ENCODE assay signal across 19 mouse cellular contexts in the genomic region with DNA sequence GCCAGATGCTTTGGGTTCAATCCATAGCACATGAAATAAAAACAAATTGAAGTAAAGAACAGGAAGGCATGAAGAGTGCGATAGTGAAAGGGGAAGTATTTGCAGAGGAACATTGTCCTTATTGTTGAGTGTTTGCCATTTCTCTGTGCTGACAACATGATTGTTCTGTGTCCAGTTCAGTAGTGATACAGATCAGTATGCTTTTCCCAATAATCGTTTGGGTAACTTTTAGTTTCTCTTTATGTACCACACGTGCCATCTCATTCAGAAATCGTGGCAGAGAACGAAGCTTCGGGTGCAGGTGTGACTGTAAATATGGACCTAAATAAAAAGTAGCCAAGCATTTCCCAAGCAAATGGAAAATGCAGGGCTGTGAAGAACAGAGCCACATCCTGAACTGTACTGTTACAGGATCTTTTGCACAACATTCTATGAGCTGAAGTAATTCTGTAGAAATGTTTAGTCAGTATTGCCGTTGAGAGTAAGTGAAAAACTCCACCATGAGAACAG. TPM values are rescaled to one million over a fixed set of nuclear protein-coding genes. Genes with fewer than 3 reads are reported as not detected.
DNase-seq lines count a peak whose midpoint lies in the region; ATAC-seq and TF ChIP-seq lines count a peak whose summit lies in the region.
"Had no signal": no experiment of that assay in that cellular context is flagged by ENCODE, and none has a peak within 500 bp of the region (broad histone marks: within the 10 kb centered on the region; RNA-seq: fewer than 3 reads in every experiment).

No protein-coding gene starts in this region.

- H3K4me3 ChIP-seq in liver, embryonic 14.5 days (ENCODE audit: insufficient read depth in 1 of 2, low read depth in 2 of 2, low read length in 2 of 2): no peak overlapping the region
- no peak overlapping the region for H3K4me3 ChIP-seq in liver, embryonic 12.5 days
- no peak overlapping the region; the same call in 1 of the 2 replicates for H3K4me3 ChIP-seq in liver, embryonic 16.5 days (ENCODE audit: low read depth, low read length)
- no peak overlapping the region for H3K4me3 ChIP-seq in myocyte
- H3K4me3 ChIP-seq: heart, embryonic 13.5 days; layer of hippocampus, adult 2 months had no signal

- no peak overlapping the region for H3K9ac ChIP-seq in liver, embryonic 14.5 days (replicated peaks)
- no peak overlapping the region for H3K9ac ChIP-seq in liver, embryonic 12.5 days
- no peak overlapping the region for H3K9ac ChIP-seq in liver, embryonic 16.5 days (ENCODE audit: low read depth, low read length)
- H3K9ac ChIP-seq: heart, embryonic 13.5 days; lung, embryonic 14.5 days had no signal

- no peaks in the 10 kb centered on the region for H3K27me3 ChIP-seq in liver, embryonic 14.5 days (ENCODE audit: control insufficient read depth, insufficient read depth, low read length)
- no peaks in the 10 kb centered on the region for H3K27me3 ChIP-seq in liver, embryonic 12.5 days (replicated peaks)
- no peaks in the 10 kb centered on the region for H3K27me3 ChIP-seq in liver, embryonic 16.5 days (ENCODE audit: control insufficient read depth, insufficient read depth, low read depth, low read length)
- H3K27me3 ChIP-seq in myocyte (ENCODE audit: control insufficient read depth, insufficient read depth, insufficient read length): no peaks in the 10 kb centered on the region
- H3K27me3 ChIP-seq: heart, embryonic 13.5 days had no signal

- DNase-seq in liver, embryonic 14.5 days (ENCODE audit: low read depth in 3 of 3, low spot score in 3 of 3): no peak
- peak; percentile 85 for DNase-seq in MEL-GATA-1-ER (ENCODE audit: extremely low read depth, low read depth)
- no peak for DNase-seq in adrenal gland, postnatal 14 days
- no peak for DNase-seq in cerebellum, postnatal 14 days
- DNase-seq: B cell, adult 2 months; cerebellum, postnatal 10 days; heart, postnatal 36 days; kidney, adult 11 months; kidney, postnatal 10 days; lung, embryonic 14.5 days; midbrain, embryonic 14.5 days had no signal

- peak overlapping the region; percentile 34 for H3K4me2 ChIP-seq in liver, embryonic 14.5 days (ENCODE audit: low read depth)
- no peak overlapping the region for H3K4me2 ChIP-seq in liver, embryonic 12.5 days
- peak overlapping the region; percentile 26 for H3K4me2 ChIP-seq in liver, embryonic 16.5 days (ENCODE audit: low read depth, low read length)
- peak overlapping the region; percentile 43 for H3K4me2 ChIP-seq in myocyte (ENCODE audit: low read depth)
- H3K4me2 ChIP-seq: heart, embryonic 13.5 days; lung, embryonic 14.5 days had no signal

- WGBS in liver, embryonic 14.5 days (ENCODE audit: insufficient replicate concordance): 16% methylated on average over 7 of the region's 7 CpGs
- 40% methylated on average over 7 of the region's 7 CpGs for WGBS in liver, embryonic 12.5 days (ENCODE audit: insufficient replicate concordance)
- WGBS in liver, embryonic 16.5 days (ENCODE audit: insufficient replicate concordance): 16% methylated on average over 7 of the region's 7 CpGs

- no peaks in the 10 kb centered on the region for H3K4me1 ChIP-seq in liver, embryonic 14.5 days (replicated peaks; ENCODE audit: control insufficient read depth in 2 of 2, insufficient read depth in 2 of 2, low read length in 1 of 2)
- H3K4me1 ChIP-seq in liver, embryonic 12.5 days: no peaks in the 10 kb centered on the region
- no peaks in the 10 kb centered on the region for H3K4me1 ChIP-seq in liver, embryonic 16.5 days (ENCODE audit: control insufficient read depth, low read depth, low read length)
- H3K4me1 ChIP-seq: heart, embryonic 13.5 days had no signal

- no peak for TF ChIP-seq CTCF in liver, embryonic 14.5 days (IDR thresholded peaks at IDR 0.05; ENCODE audit: low read depth)

- no peaks in the 10 kb centered on the region for H3K36me3 ChIP-seq in liver, embryonic 14.5 days (replicated peaks; ENCODE audit: control insufficient read depth, insufficient read depth, low read depth)
- H3K36me3 ChIP-seq in liver, embryonic 12.5 days: no peaks in the 10 kb centered on the region
- no peaks in the 10 kb centered on the region for H3K36me3 ChIP-seq in liver, embryonic 16.5 days (ENCODE audit: control insufficient read depth, insufficient read depth)
- no peaks in the 10 kb centered on the region for H3K36me3 ChIP-seq in myocyte (ENCODE audit: control insufficient read depth, insufficient read depth)
- H3K36me3 ChIP-seq: heart, embryonic 13.5 days had no signal

- no peaks in the 10 kb centered on the region for H3K79me2 ChIP-seq in myocyte (ENCODE audit: control insufficient read depth, insufficient read depth)

- H3K27ac ChIP-seq in liver, embryonic 14.5 days: no peak overlapping the region
- no peak overlapping the region for H3K27ac ChIP-seq in liver, embryonic 12.5 days
- no peak overlapping the region for H3K27ac ChIP-seq in liver, embryonic 16.5 days (ENCODE audit: low read length)
- H3K27ac ChIP-seq: heart, embryonic 13.5 days; layer of hippocampus, adult 2 months; stomach, postnatal 0 days had no signal

- no peak overlapping the region for H3ac ChIP-seq in myocyte (ENCODE audit: control insufficient read depth, insufficient read length)

- H3K9me3 ChIP-seq in liver, embryonic 14.5 days (ENCODE audit: control insufficient read depth, low read length): no peaks in the 10 kb centered on the region
- no peaks in the 10 kb centered on the region for H3K9me3 ChIP-seq in liver, embryonic 12.5 days (replicated peaks)
- no peaks in the 10 kb centered on the region for H3K9me3 ChIP-seq in liver, embryonic 16.5 days (replicated peaks; ENCODE audit: control insufficient read depth, low read length)
- H3K9me3 ChIP-seq: heart, embryonic 13.5 days had no signal

- TF ChIP-seq POLR2A in myocyte (IDR thresholded peaks at IDR 0.05; ENCODE audit: insufficient read length, low read depth): no peak

- no peak for ATAC-seq in liver, embryonic 14.5 days (ENCODE audit: insufficient read depth)
- ATAC-seq in liver, embryonic 12.5 days: no peak
- ATAC-seq in liver, embryonic 16.5 days (ENCODE audit: low read depth): no peak
- ATAC-seq: forebrain, embryonic 16.5 days; hindbrain, embryonic 16.5 days had no signal

- no peak for TF ChIP-seq EP300 in liver, embryonic 14.5 days (IDR thresholded peaks at IDR 0.05; ENCODE audit: low read depth)

TF ChIP-seq in myocyte, 11 proteins besides CTCF, POLR2A, EP300 and RAD21:
- no peak for TF ChIP-seq POLR2AphosphoS2 (IDR thresholded peaks at IDR 0.05; ENCODE audit: insufficient read length, low read depth)
- no peak for TF ChIP-seq TCF12 (IDR thresholded peaks at IDR 0.05; ENCODE audit: insufficient read depth, poor library complexity, severe bottlenecking)
- no peak for TF ChIP-seq REST (IDR thresholded peaks at IDR 0.05; ENCODE audit: insufficient read depth, insufficient read length)
- no peak for TF ChIP-seq E2F4 (IDR thresholded peaks at IDR 0.05; ENCODE audit: insufficient read depth)
- TF ChIP-seq USF1 (IDR thresholded peaks at IDR 0.05; ENCODE audit: low read depth): no peak
- no peak for TF ChIP-seq MYOD1 (IDR thresholded peaks at IDR 0.05; ENCODE audit: control insufficient read depth in 1 of 3, insufficient read length in 2 of 3, low read depth in 2 of 3)
- TF ChIP-seq CEBPB (IDR thresholded peaks at IDR 0.05; ENCODE audit: insufficient read depth, poor library complexity, severe bottlenecking): no peak
- TF ChIP-seq MYOG (IDR thresholded peaks at IDR 0.05; ENCODE audit: control insufficient read depth in 1 of 3, insufficient read depth in 1 of 3, insufficient read length in 2 of 3, low read depth in 2 of 3): no peak
- no peak for TF ChIP-seq TCF3 (IDR thresholded peaks at IDR 0.05; ENCODE audit: insufficient read length, low read depth)
- no peak for TF ChIP-seq MAX (IDR thresholded peaks at IDR 0.05; ENCODE audit: low read depth)
- TF ChIP-seq SRF (IDR thresholded peaks at IDR 0.05; ENCODE audit: control insufficient read depth, insufficient read length, low read depth): no peak

RNA-seq across cellular contexts. Expression of gene Rab38, which starts 52.1 kb away (rescaled TPM):
- polyA plus RNA-seq in liver, embryonic 14.5 days (2012; rRNA removed): 1.9 TPM in 2 replicates
- 2.3 and 4.3 TPM in 2 replicates for polyA plus RNA-seq in liver, embryonic 14.5 days (2014; fragmentation: Nextera tagmentation; extraction: Ambion mirVana)
- 4.1 and 5.5 TPM in 2 replicates for polyA plus RNA-seq in liver, embryonic 12.5 days (2016; fragmentation: Nextera tagmentation; extraction: Ambion mirVana)
- polyA plus RNA-seq in liver, embryonic 16.5 days (2015; fragmentation: Nextera tagmentation; extraction: Ambion mirVana): 1.3 and 1.8 TPM in 2 replicates
- 0.76 TPM for polyA plus RNA-seq in myocyte (2012; fragmentation: generic; extraction: Trizol)
- 0.96 and 1.4 TPM in 2 replicates for total RNA-seq in adrenal gland, postnatal 14 days (2021)
